Mouse (Mus musculus): ENCODE measurements around the gene Tcap. TPM values are rescaled to one million over a fixed set of nuclear protein-coding genes. Genes with fewer than 3 reads are reported as not detected.

The Tcap gene
- under 1 TPM in 1 of 2 experiments, not detected in 1; 0.62 TPM for total RNA-seq (2023)

GRCm38 (mm10) chr11:98383261-98384030 lies at the start of gene Tcap:
Gene Tcap (plus strand): TSS chr11:98383811.

GRCm38 (mm10) chr11:98348083-98348961 lies 35.3 kb upstream of the Tcap start, which contains the start of gene Ppp1r1b:
Gene Ppp1r1b (plus strand): TSS chr11:98348404.

GRCm38 (mm10) chr11:98358161-98359083 lies 25.2 kb upstream of the Tcap start, which contains the start of gene Stard3:
Gene Stard3 (plus strand): TSS chr11:98358368.

GRCm38 (mm10) chr11:98385638-98386585 lies 2.3 kb downstream of the Tcap start, which contains the start of gene Pnmt:
Gene Pnmt (plus strand): TSS chr11:98386450.

GRCm38 (mm10) chr11:98400161-98400726 lies 16.6 kb downstream of the Tcap start, which contains the start of gene Pgap3:
Gene Pgap3 (minus strand): TSS chr11:98400490.

GRCm38 (mm10) chr11:98412273-98412796 lies 28.7 kb downstream of the Tcap start, which contains the start of gene Erbb2:
Gene Erbb2 (plus strand): TSS chr11:98412470.

Other genes with a start within 250 kb of the Tcap start
- gene Fbxl20, start 233.4 kb upstream of the Tcap start, total RNA-seq (2023), result 10 to 100 TPM; 48.7 to 50.1 TPM
- gene Med1, start 190.5 kb upstream of the Tcap start, total RNA-seq (2023), result 100 to 1,000 TPM in 1 of 2 experiments, 10 to 100 TPM in 1; 81.7 to 105 TPM
- 100 to 1,000 TPM; 125 to 134 TPM for gene Cdk12, start 180.8 kb upstream of the Tcap start, total RNA-seq (2023)
- under 1 TPM in 1 of 2 experiments, not detected in 1; 0.18 TPM for gene Neurod2, start 54.2 kb upstream of the Tcap start, total RNA-seq (2023)
- not detected for gene Ppp1r1b, start 35.4 kb upstream of the Tcap start, total RNA-seq (2023)
- gene Stard3, start 25.4 kb upstream of the Tcap start, total RNA-seq (2023), result 10 to 100 TPM; 39.6 to 44.8 TPM
- gene Pnmt, start 2.6 kb downstream of the Tcap start, total RNA-seq (2023), result not detected
- gene Pgap3, start 16.7 kb downstream of the Tcap start, total RNA-seq (2023), result 1 to 10 TPM; 8.0 to 9.2 TPM
- not detected for gene Erbb2, start 28.7 kb downstream of the Tcap start, total RNA-seq (2023)
- gene Mien1, start 55.2 kb downstream of the Tcap start, total RNA-seq (2023), result 10 to 100 TPM; 51.1 to 52.2 TPM
- gene Grb7, start 62.6 kb downstream of the Tcap start, total RNA-seq (2023), result 1 to 10 TPM in 1 of 2 experiments, under 1 TPM in 1; 0.77 to 1.1 TPM
- gene Ikzf3, start 162.2 kb downstream of the Tcap start, total RNA-seq (2023), result 100 to 1,000 TPM; 627 to 726 TPM
- 10 to 100 TPM in 1 of 2 experiments, 1 to 10 TPM in 1; 4.8 to 12.8 TPM for gene Zpbp2, start 167.3 kb downstream of the Tcap start, total RNA-seq (2023)
- gene Ormdl3, start 203.6 kb downstream of the Tcap start, total RNA-seq (2023), result 10 to 100 TPM; 19.3 to 19.6 TPM
- not detected for gene Lrrc3c, start 214.5 kb downstream of the Tcap start, total RNA-seq (2023)
- 10 to 100 TPM; 24.9 to 27.5 TPM for gene Gm12355, start 241.8 kb downstream of the Tcap start, total RNA-seq (2023)
- not detected for gene Gsdma3, start 242.5 kb downstream of the Tcap start, total RNA-seq (2023)